Mouse (Mus musculus) intestine, embryonic 14.5 days (tissue): Measurements from ENCODE around the gene Fzd10. TPM values are rescaled to one million over a fixed set of nuclear protein-coding genes. Genes with fewer than 3 reads are reported as not detected.
A peak's percentile ranks its signal among the peaks of the same experiment; 100 is the strongest.

ENCODE experiments used
- ATAC-seq: fragments of 200-750 bp; cut with Nextera tagmentation; replicated peaks from 2 replicates; pipeline ENCODE4 v1.8.0; 2017; ENCODE audit warnings: low read depth, moderate number of reproducible peaks, moderate TSS enrichment, moderate library complexity; ENCODE audit not compliant: low FRiP score, low TSS enrichment
- DNase-seq: peaks from one replicate; pipeline ENCODE4 v3.0.0-alpha.2; 2018; ENCODE audit warnings: low spot score
- H3K27ac ChIP-seq: fragments of 300-500 bp; sonication (generic); 2 replicates; pipeline ENCODE4 v1.5.1; 2014; ENCODE audit warnings: low read depth, mild to moderate bottlenecking, control low read depth
- H3K27me3 ChIP-seq: fragments of 300-500 bp; sonication (generic); replicated peaks from 2 replicates; pipeline ENCODE4 v1.6.1; 2014; ENCODE audit warnings: low read length, control low read depth; ENCODE audit not compliant: control insufficient read depth, insufficient read depth
- H3K36me3 ChIP-seq: fragments of 300-500 bp; sonication (generic); 2 replicates; pipeline ENCODE4 v1.6.1; 2014; ENCODE audit warnings: low read length, control low read depth; ENCODE audit not compliant: control insufficient read depth, insufficient read depth
- H3K4me1 ChIP-seq: fragments of 300-500 bp; sonication (generic); replicated peaks from 2 replicates; pipeline ENCODE4 v1.6.1; 2014; ENCODE audit warnings: low read length, control low read depth, mixed read lengths; ENCODE audit not compliant: control insufficient read depth, insufficient read depth
- H3K4me2 ChIP-seq: fragments of 300-500 bp; sonication (generic); 2 replicates; pipeline ENCODE4 v1.6.1; 2014; ENCODE audit warnings: low read length
- H3K4me3 ChIP-seq: fragments of 300-500 bp; sonication (generic); 2 replicates; pipeline ENCODE4 v1.5.1; 2014; ENCODE audit warnings: low read depth, low read length, control low read depth, mixed read lengths
- H3K9ac ChIP-seq: fragments of 300-500 bp; sonication (generic); 2 replicates; pipeline ENCODE4 v1.6.1; 2014; ENCODE audit warnings: mild to moderate bottlenecking, low read length
- H3K9me3 ChIP-seq: fragments of 300-500 bp; sonication (generic); 2 replicates; pipeline ENCODE4 v1.6.1; 2016; ENCODE audit warnings: low read length, control low read depth; ENCODE audit not compliant: control insufficient read depth
- WGBS: fragments of 180-500 bp; shearing (Covaris S2); extraction: QIAGEN DNeasy Blood & Tissue Kit; methylation state at CpG from one replicate; pipeline ENCODE4 v1.1.7; 2014; 5-methylcytosine and 5-hydroxymethylcytosine counted together
- polyA plus RNA-seq: library from polyadenylated mRNA; unstranded; fragments of >200 nt; fragmentation: Nextera tagmentation; extraction: Ambion mirVana; gene quantifications from 2 replicates; pipeline ENCODE4 v1.2.1, GENCODE M21; 2014

Gene Fzd10
- polyA plus RNA-seq, 1 experiment from 2014 or later = 2.4 TPM

GRCm38 (mm10) chr5:128571706-128572105 lies 28.9 kb upstream of the Fzd10 start:
- Histone ChIP-seq H3K4me3 (no peak overlapping the region), H3K27me3 (no peaks in the 10 kb centered on the region), H3K4me2 (no peak overlapping the region), H3K9me3 (no peaks in the 10 kb centered on the region), H3K4me1 (no peaks in the 10 kb centered on the region), H3K27ac (no peak overlapping the region), H3K36me3 (no peaks in the 10 kb centered on the region), H3K9ac (no peak overlapping the region)
- ATAC-seq = no peak
- 66% methylated on average over 8 of the region's 8 CpGs for WGBS
- DNase-seq = no peak

- Histone ChIP-seq H3K4me1 (0 out of 2 replicates have a peak, but pooled peaks cover 4% of the 10 kb centered on the region), H3K36me3 (no peaks in the 10 kb centered on the region), H3K4me2 (no peak overlapping the region), H3K9ac (no peak overlapping the region), H3K27ac (no peak overlapping the region), H3K4me3 (no peak overlapping the region), H3K9me3 (no peaks in the 10 kb centered on the region), H3K27me3 (no peaks in the 10 kb centered on the region)
- 69% methylated on average over 9 of the region's 9 CpGs for WGBS
- DNase-seq = no peak
- ATAC-seq = no peak
These were observed 24.6 kb upstream of the Fzd10 start for GRCm38 (mm10) chr5:128575997-128576579.

- Histone ChIP-seq H3K9ac (no peak overlapping the region), H3K4me3 (no peak overlapping the region), H3K36me3 (no peaks in the 10 kb centered on the region), H3K4me2 (no peak overlapping the region), H3K9me3 (no peaks in the 10 kb centered on the region), H3K4me1 (peaks cover 10% of the 10 kb centered on the region; the same call in 1 of the 2 replicates), H3K27me3 (no peaks in the 10 kb centered on the region), H3K27ac (no peak overlapping the region)
- ATAC-seq (peak; percentile 85), DNase-seq (no peak)
- WGBS = 34% methylated on average over 9 of the region's 9 CpGs
These were observed 21.5 kb upstream of the Fzd10 start for GRCm38 (mm10) chr5:128579047-128579650.

- no peak for DNase-seq
These were observed 19.7 kb upstream of the Fzd10 start for GRCm38 (mm10) chr5:128580931-128581330.

GRCm38 (mm10) chr5:128581516-128581921 lies 19.1 kb upstream of the Fzd10 start:
- DNase-seq = no peak
- H3K36me3 ChIP-seq = no peaks in the 10 kb centered on the region
- WGBS = 15% methylated on average over 8 of the region's 8 CpGs

More at GRCm38 (mm10) chr5:128580931-128581330, 19.7 kb upstream of the Fzd10 start:
- Histone ChIP-seq H3K27ac (no peak overlapping the region), H3K27me3 (no peaks in the 10 kb centered on the region), H3K9ac (no peak overlapping the region), H3K4me1 (peaks cover 10% of the 10 kb centered on the region; the same call in 1 of the 2 replicates), H3K9me3 (no peaks in the 10 kb centered on the region), H3K4me3 (no peak overlapping the region), H3K36me3 (no peaks in the 10 kb centered on the region), H3K4me2 (no peak overlapping the region)
- 47% methylated on average over 4 of the region's 4 CpGs for WGBS
- ATAC-seq = no peak

GRCm38 (mm10) chr5:128589231-128589630 lies 11.4 kb upstream of the Fzd10 start:
- WGBS = 47% methylated on average over 1 of the region's 1 CpGs
- Histone ChIP-seq H3K27ac (no peak overlapping the region), H3K9me3 (no peaks in the 10 kb centered on the region), H3K27me3 (no peaks in the 10 kb centered on the region), H3K4me2 (no peak overlapping the region), H3K4me1 (no peaks in the 10 kb centered on the region), H3K4me3 (no peak overlapping the region), H3K9ac (no peak overlapping the region), H3K36me3 (no peaks in the 10 kb centered on the region)
- ATAC-seq = no peak
- DNase-seq = no peak

More at GRCm38 (mm10) chr5:128581516-128581921, 19.1 kb upstream of the Fzd10 start:
- peaks cover 10% of the 10 kb centered on the region; the same call in 1 of the 2 replicates for H3K4me1 ChIP-seq
- ATAC-seq = no peak
- H3K27me3 ChIP-seq = no peaks in the 10 kb centered on the region
- H3K4me2 ChIP-seq = no peak overlapping the region
- H3K4me3 ChIP-seq = no peak overlapping the region
- no peak overlapping the region for H3K9ac ChIP-seq
- H3K9me3 ChIP-seq = no peaks in the 10 kb centered on the region
- H3K27ac ChIP-seq = 0 out of 2 replicates have a peak overlapping the region, but pooled peaks have one; percentile 33

GRCm38 (mm10) chr5:128593446-128593845 lies 7.2 kb upstream of the Fzd10 start:
- ATAC-seq = no peak
- H3K27me3 ChIP-seq = peaks cover 21% of the 10 kb centered on the region
- no peak overlapping the region for H3K4me3 ChIP-seq
- no peak for DNase-seq
- no peaks in the 10 kb centered on the region for H3K36me3 ChIP-seq
- no peak overlapping the region for H3K27ac ChIP-seq
- no peak overlapping the region for H3K9ac ChIP-seq
- no peaks in the 10 kb centered on the region; the same call in 1 of the 2 replicates for H3K4me1 ChIP-seq
- H3K9me3 ChIP-seq = no peaks in the 10 kb centered on the region
- no peak overlapping the region for H3K4me2 ChIP-seq
- 85% methylated on average over 13 of the region's 13 CpGs for WGBS

GRCm38 (mm10) chr5:128596813-128597212 lies 3.8 kb upstream of the Fzd10 start:
- H3K9me3 ChIP-seq = no peaks in the 10 kb centered on the region

More at GRCm38 (mm10) chr5:128596813-128597212, 3.8 kb upstream of the Fzd10 start:
- Histone ChIP-seq H3K36me3 (no peaks in the 10 kb centered on the region), H3K27ac (no peak overlapping the region), H3K4me1 (peaks cover 15% of the 10 kb centered on the region; the same call in 1 of the 2 replicates), H3K27me3 (peaks cover 52% of the 10 kb centered on the region), H3K4me2 (peak overlapping the region; percentile 50), H3K9ac (no peak overlapping the region), H3K4me3 (peak overlapping the region; percentile 27)
- WGBS = 1% methylated on average over 20 of the region's 20 CpGs
- no peak for ATAC-seq
- DNase-seq = no peak
